In the genomic region with DNA sequence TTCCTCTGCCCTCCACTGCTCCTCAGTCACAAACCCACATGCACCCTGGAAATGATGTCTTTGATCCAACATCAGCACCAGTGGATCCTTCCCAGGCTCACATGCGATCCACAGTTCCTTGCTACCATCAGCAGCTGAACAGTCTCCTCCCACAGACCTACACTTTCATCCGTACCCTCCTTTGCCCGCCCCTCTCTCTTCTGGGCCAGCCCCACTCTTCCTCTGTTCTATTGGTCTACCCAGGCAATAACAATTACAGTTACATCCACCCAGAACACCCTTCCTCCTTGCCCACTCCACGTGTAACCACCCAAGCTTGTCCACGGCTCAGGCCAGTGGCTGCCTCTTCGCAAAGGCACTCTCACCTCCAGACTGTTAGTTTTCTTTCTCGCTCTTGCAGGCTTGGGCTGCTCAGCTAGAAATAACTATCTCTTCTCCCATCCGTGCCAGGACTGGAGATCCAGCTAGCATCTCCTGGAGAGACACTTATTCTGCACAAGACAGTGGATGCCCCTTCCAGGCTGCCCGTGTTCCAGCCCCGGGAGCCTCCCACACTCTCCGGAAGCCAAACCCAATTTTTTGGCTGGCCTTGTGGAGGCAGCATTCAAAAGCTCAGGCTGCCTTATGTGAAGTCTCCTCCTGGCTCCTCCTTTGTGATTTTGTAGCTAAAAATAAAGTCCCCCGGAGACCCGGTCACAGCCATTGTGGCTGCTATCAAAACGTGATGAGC, we compare ENCODE assay signal across 12 mouse cellular contexts.
A peak's percentile ranks its signal among the peaks of the same experiment; 100 is the strongest.
DNase-seq lines count a peak whose midpoint lies in the region; ATAC-seq and TF ChIP-seq lines count a peak whose summit lies in the region.
"Had no signal": no experiment of that assay in that cellular context is flagged by ENCODE, and none has a peak within 500 bp of the region (broad histone marks: within the 10 kb centered on the region; RNA-seq: fewer than 3 reads in every experiment).

No protein-coding gene starts in this region.

- H3K9ac ChIP-seq in forebrain, embryonic 11.5 days (ENCODE audit: low read length), result no peak overlapping the region
- H3K9ac ChIP-seq in hindbrain, postnatal 0 days (replicated peaks; ENCODE audit: low read length), result no peak overlapping the region
- H3K9ac ChIP-seq: embryonic facial prominence, embryonic 12.5 days; neural tube, embryonic 12.5 days had no signal

- no peaks in the 10 kb centered on the region for H3K36me3 ChIP-seq in forebrain, embryonic 10.5 days (replicated peaks)
- no peaks in the 10 kb centered on the region for H3K36me3 ChIP-seq in forebrain, embryonic 11.5 days (ENCODE audit: control insufficient read depth, insufficient read depth, low read length)
- H3K36me3 ChIP-seq in hindbrain, postnatal 0 days (ENCODE audit: insufficient read depth, low read length), result no peaks in the 10 kb centered on the region
- H3K36me3 ChIP-seq in testis, adult 2 months (ENCODE audit: control insufficient read depth, insufficient read depth, low read length), result no peaks in the 10 kb centered on the region
- H3K36me3 ChIP-seq: embryonic facial prominence, embryonic 12.5 days; neural tube, embryonic 12.5 days had no signal

- peak overlapping the region; percentile 54; the same call in 1 of the 2 replicates for H3K27ac ChIP-seq in forebrain, embryonic 10.5 days
- H3K27ac ChIP-seq in forebrain, embryonic 11.5 days (ENCODE audit: low read depth, low read length), result no peak overlapping the region
- H3K27ac ChIP-seq in hindbrain, postnatal 0 days, result no peak overlapping the region
- peak overlapping the region; percentile 9; the same call in 1 of the 2 replicates for H3K27ac ChIP-seq in testis, adult 2 months (ENCODE audit: control insufficient read depth, insufficient read depth, low read depth, low read length)
- H3K27ac ChIP-seq: embryonic facial prominence, embryonic 12.5 days; neural tube, embryonic 12.5 days had no signal

- peaks cover 8% of the 10 kb centered on the region; the same call in 1 of the 2 replicates for H3K27me3 ChIP-seq in forebrain, embryonic 10.5 days (ENCODE audit: poor library complexity, severe bottlenecking)
- H3K27me3 ChIP-seq in forebrain, embryonic 11.5 days (ENCODE audit: control insufficient read depth, insufficient read depth, low read length), result no peaks in the 10 kb centered on the region
- no peaks in the 10 kb centered on the region for H3K27me3 ChIP-seq in hindbrain, postnatal 0 days (ENCODE audit: insufficient read depth, low read length)
- no peaks in the 10 kb centered on the region for H3K27me3 ChIP-seq in testis, adult 2 months (ENCODE audit: control insufficient read depth, insufficient read depth, low read length)
- H3K27me3 ChIP-seq: embryonic facial prominence, embryonic 12.5 days; neural tube, embryonic 12.5 days had no signal

- TF ChIP-seq CTCF in hindbrain, postnatal 0 days (IDR thresholded peaks at IDR 0.05; ENCODE audit: low read depth), result no peak
- TF ChIP-seq CTCF in testis, adult 2 months (IDR thresholded peaks at IDR 0.05; ENCODE audit: control insufficient read depth, insufficient read depth, insufficient replicate concordance, low read depth, low read length), result no peak

- H3K4me1 ChIP-seq in forebrain, embryonic 10.5 days, result peaks cover 24% of the 10 kb centered on the region
- H3K4me1 ChIP-seq in forebrain, embryonic 11.5 days (replicated peaks; ENCODE audit: control insufficient read depth, insufficient read depth, low read length), result peaks cover 3% of the 10 kb centered on the region; the same call in 1 of the 2 replicates
- no peaks in the 10 kb centered on the region for H3K4me1 ChIP-seq in hindbrain, postnatal 0 days (ENCODE audit: insufficient read depth, low read length)
- no peaks in the 10 kb centered on the region; the same call in 1 of the 2 replicates for H3K4me1 ChIP-seq in testis, adult 2 months (ENCODE audit: control insufficient read depth, insufficient read depth, low read length)
- H3K4me1 ChIP-seq: embryonic facial prominence, embryonic 12.5 days; neural tube, embryonic 12.5 days had no signal

- H3K4me3 ChIP-seq in forebrain, embryonic 10.5 days, result no peak overlapping the region
- H3K4me3 ChIP-seq in forebrain, embryonic 11.5 days (ENCODE audit: low read depth, low read length), result no peak overlapping the region
- H3K4me3 ChIP-seq in hindbrain, postnatal 0 days (ENCODE audit: low read length), result no peak overlapping the region
- H3K4me3 ChIP-seq in testis, adult 2 months (ENCODE audit: control insufficient read depth, low read depth, low read length), result no peak overlapping the region
- H3K4me3 ChIP-seq: embryonic facial prominence, embryonic 12.5 days; neural tube, embryonic 12.5 days had no signal

- DNase-seq in forebrain, embryonic 10.5 days (ENCODE audit: extremely low spot score, low spot score), result no peak
- DNase-seq in forebrain, embryonic 11.5 days (ENCODE audit: low spot score), result no peak
- DNase-seq in right cerebral cortex, adult 18-20 months, result peak; percentile 61
- DNase-seq in right cerebral cortex, postnatal 4 days, result no peak
- no peak for DNase-seq in hindbrain, postnatal 0 days (ENCODE audit: low spot score)
- no peak for DNase-seq in spleen, postnatal 36 days (ENCODE audit: low spot score in 2 of 2)
- DNase-seq in natural killer cell, adult 2 months (ENCODE audit: low spot score in 2 of 2), result no peak
- DNase-seq: layer of hippocampus, postnatal 36 days had no signal

- H3K4me2 ChIP-seq in forebrain, embryonic 11.5 days (ENCODE audit: low read depth, low read length, severe bottlenecking), result no peak overlapping the region
- H3K4me2 ChIP-seq in hindbrain, postnatal 0 days (ENCODE audit: low read depth, low read length), result no peak overlapping the region
- H3K4me2 ChIP-seq: embryonic facial prominence, embryonic 12.5 days; neural tube, embryonic 12.5 days had no signal

- no peak for TF ChIP-seq POLR2A in testis, adult 2 months (IDR thresholded peaks at IDR 0.05; ENCODE audit: control insufficient read depth, low read depth, low read length)

- no peak for ATAC-seq in forebrain, embryonic 11.5 days (replicated peaks; ENCODE audit: low FRiP score)
- ATAC-seq in hindbrain, postnatal 0 days, result peak; percentile 59
- ATAC-seq: lung, postnatal 0 days had no signal

- H3K9me3 ChIP-seq in forebrain, embryonic 10.5 days, result no peaks in the 10 kb centered on the region
- H3K9me3 ChIP-seq in forebrain, embryonic 11.5 days (ENCODE audit: control insufficient read depth, low read length), result no peaks in the 10 kb centered on the region
- H3K9me3 ChIP-seq in hindbrain, postnatal 0 days (ENCODE audit: low read length), result no peaks in the 10 kb centered on the region
- H3K9me3 ChIP-seq: embryonic facial prominence, embryonic 12.5 days; neural tube, embryonic 12.5 days had no signal

- WGBS in forebrain, embryonic 10.5 days, result 76% methylated on average over 14 of the region's 14 CpGs
- 70% methylated on average over 14 of the region's 14 CpGs for WGBS in forebrain, embryonic 11.5 days
- 49% methylated on average over 14 of the region's 14 CpGs for WGBS in hindbrain, postnatal 0 days

Comparison
In these comparisons a context has a peak if more than half of its experiments do, and no peak if none do; other contexts are left out.
1. H3K27ac ChIP-seq: peak in forebrain, embryonic 10.5 days (single experiment) and testis, adult 2 months (single experiment); none in forebrain, embryonic 11.5 days (single experiment) and hindbrain, postnatal 0 days (single experiment).